Mouse (Mus musculus) megakaryocyte, embryonic 14.5 days (primary cell): ENCODE data around the gene Cyp2d10. TPM values are rescaled to one million over a fixed set of nuclear protein-coding genes. Genes with fewer than 3 reads are reported as not detected.

Experiments
- H3K27me3 ChIP-seq: replicated peaks from 2 replicates; pipeline ENCODE3; 2012; ENCODE audit warnings: inconsistent platforms
- H3K36me3 ChIP-seq: replicated peaks from 2 replicates; pipeline ENCODE3; 2012; ENCODE audit warnings: low read length, inconsistent platforms, mixed read lengths
- H3K4me1 ChIP-seq: 2 replicates; pipeline ENCODE4 v1.6.1; 2012; ENCODE audit warnings: inconsistent platforms
- H3K4me3 ChIP-seq: replicated peaks from 2 replicates; pipeline ENCODE3; 2012; ENCODE audit warnings: moderate library complexity, mild to moderate bottlenecking, inconsistent platforms
- H3K9me3 ChIP-seq: 2 replicates; pipeline ENCODE4 v1.6.1; 2012; ENCODE audit warnings: inconsistent platforms
- FLI1 ChIP-seq: IDR thresholded peaks from 2 replicates; pipeline ENCODE4 v1.6.1; 2012; ENCODE audit warnings: low read length, inconsistent platforms, mixed read lengths
- GATA1 ChIP-seq: IDR thresholded peaks from 3 replicates; pipeline ENCODE4 v1.6.1; 2012; ENCODE audit warnings: mixed read lengths, low read length, inconsistent platforms, borderline replicate concordance
- polyA plus RNA-seq: library from polyadenylated mRNA; stranded (reverse); fragments of >175 nt; gene quantifications from 2 replicates; pipeline ENCODE4 v1.2.3, GENCODE M21; 2012; ENCODE audit warnings: low replicate concordance; ENCODE audit not compliant: insufficient read depth

The Cyp2d10 gene
- polyA plus RNA-seq, 1 experiment = not detected

- TF ChIP-seq GATA1 (no peak), FLI1 (no peak)
Measured at GRCm38 (mm10) chr15:82433621-82434020, 26.6 kb upstream of the Cyp2d10 start.

GRCm38 (mm10) chr15:82433137-82433536 lies 26.1 kb upstream of the Cyp2d10 start, which contains the start of gene Cyp2d9:
TSS of gene Cyp2d9 (plus strand) at chr15:82433437.
- peaks cover 4% of the 10 kb centered on the region for H3K27me3 ChIP-seq

More at GRCm38 (mm10) chr15:82433621-82434020, 26.6 kb upstream of the Cyp2d10 start:
- Histone ChIP-seq H3K4me3 (peak overlapping the region; percentile 38), H3K27me3 (peaks cover 5% of the 10 kb centered on the region), H3K9me3 (peaks cover 35% of the 10 kb centered on the region), H3K36me3 (no peaks in the 10 kb centered on the region), H3K4me1 (no peaks in the 10 kb centered on the region; the same call in 1 of the 2 replicates)

GRCm38 (mm10) chr15:82423471-82423870 lies 16.5 kb upstream of the Cyp2d10 start:
- Histone ChIP-seq H3K4me3 (no peak overlapping the region), H3K27me3 (peaks cover 8% of the 10 kb centered on the region), H3K9me3 (0 out of 2 replicates have a peak, but pooled peaks cover 3% of the 10 kb centered on the region), H3K36me3 (no peaks in the 10 kb centered on the region), H3K4me1 (no peaks in the 10 kb centered on the region)
- no peak for TF ChIP-seq FLI1
- TF ChIP-seq GATA1 = no peak

More at GRCm38 (mm10) chr15:82433137-82433536, 26.1 kb upstream of the Cyp2d10 start, which contains the start of gene Cyp2d9:
- Histone ChIP-seq H3K4me3 (peak within 1 kb of the TSS; percentile 38), H3K36me3 (no peaks in the 10 kb centered on the region), H3K4me1 (no peaks in the 10 kb centered on the region; the same call in 1 of the 2 replicates), H3K9me3 (peaks cover 35% of the 10 kb centered on the region)
- TF ChIP-seq GATA1 = no peak
- no peak for TF ChIP-seq FLI1

GRCm38 (mm10) chr15:82422935-82423334 lies 15.9 kb upstream of the Cyp2d10 start:
- TF ChIP-seq GATA1 (no peak), FLI1 (no peak)
- Histone ChIP-seq H3K4me1 (no peaks in the 10 kb centered on the region), H3K4me3 (no peak overlapping the region), H3K36me3 (no peaks in the 10 kb centered on the region), H3K9me3 (0 out of 2 replicates have a peak, but pooled peaks cover 3% of the 10 kb centered on the region), H3K27me3 (peaks cover 8% of the 10 kb centered on the region)

DNA sequence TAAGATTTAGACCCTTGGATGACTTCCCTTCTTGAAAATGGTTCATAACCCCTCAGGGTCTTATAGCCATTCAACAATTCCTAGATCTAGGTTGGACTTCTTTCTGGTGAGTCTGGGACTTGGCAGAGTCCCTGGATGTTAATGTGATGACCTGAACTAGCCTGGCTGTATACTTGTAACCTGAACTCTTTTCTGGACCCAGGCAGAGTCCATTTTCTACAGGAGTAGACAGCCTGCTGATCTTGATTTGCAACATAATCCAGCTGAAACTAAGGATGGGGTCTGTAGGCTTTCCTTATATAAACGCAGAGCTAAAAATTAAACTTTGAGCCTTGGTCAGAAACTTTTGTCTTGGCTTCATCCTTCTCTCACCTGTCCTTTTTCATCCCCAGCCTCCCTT lies 11.6 kb upstream of the Cyp2d10 start:
- Histone ChIP-seq H3K36me3 (no peaks in the 10 kb centered on the region), H3K4me1 (peaks cover 8% of the 10 kb centered on the region), H3K27me3 (peaks cover 14% of the 10 kb centered on the region), H3K4me3 (no peak overlapping the region), H3K9me3 (0 out of 2 replicates have a peak, but pooled peaks cover 1% of the 10 kb centered on the region)
- no peak for TF ChIP-seq GATA1
- TF ChIP-seq FLI1 = no peak

- no peaks in the 10 kb centered on the region for H3K9me3 ChIP-seq
- peak overlapping the region; percentile 75 for H3K4me3 ChIP-seq
- H3K36me3 ChIP-seq = no peaks in the 10 kb centered on the region
- H3K27me3 ChIP-seq = peaks cover 15% of the 10 kb centered on the region
- TF ChIP-seq GATA1 (no peak), FLI1 (no peak)
- H3K4me1 ChIP-seq = peaks cover 8% of the 10 kb centered on the region
Measured at GRCm38 (mm10) chr15:82416797-82417789, 10.1 kb upstream of the Cyp2d10 start.

DNA sequence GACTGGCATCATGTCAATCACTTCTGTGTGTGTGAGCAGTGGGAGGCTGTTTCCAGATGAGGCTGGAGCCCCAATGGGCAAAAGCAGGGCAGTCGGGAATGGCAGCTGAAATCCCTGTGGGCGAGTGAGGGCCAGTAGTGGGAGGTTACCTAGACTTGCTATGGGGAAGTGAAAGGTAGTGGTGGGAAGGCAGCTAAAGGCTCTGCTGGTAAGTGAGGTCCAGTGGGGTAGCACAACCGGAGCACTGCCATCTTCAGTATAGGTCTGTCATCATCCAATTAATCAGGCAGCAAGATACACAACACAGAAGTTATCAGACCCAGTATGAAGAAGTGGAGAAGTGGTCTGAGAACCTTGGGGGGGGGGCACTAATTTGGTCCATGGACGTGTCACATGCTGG lies 541 bp upstream of the Cyp2d10 start:
- H3K4me1 ChIP-seq = no peaks in the 10 kb centered on the region
- no peaks in the 10 kb centered on the region for H3K36me3 ChIP-seq
- TF ChIP-seq FLI1 = no peak
- TF ChIP-seq GATA1 = no peak
- no peak overlapping the region for H3K4me3 ChIP-seq
- H3K27me3 ChIP-seq = peaks cover 11% of the 10 kb centered on the region
- H3K9me3 ChIP-seq = no peaks in the 10 kb centered on the region

GRCm38 (mm10) chr15:82404163-82404562 lies 2.8 kb downstream of the Cyp2d10 start:
- peaks cover 11% of the 10 kb centered on the region for H3K27me3 ChIP-seq
- TF ChIP-seq FLI1 (no peak), GATA1 (no peak)

DNA sequence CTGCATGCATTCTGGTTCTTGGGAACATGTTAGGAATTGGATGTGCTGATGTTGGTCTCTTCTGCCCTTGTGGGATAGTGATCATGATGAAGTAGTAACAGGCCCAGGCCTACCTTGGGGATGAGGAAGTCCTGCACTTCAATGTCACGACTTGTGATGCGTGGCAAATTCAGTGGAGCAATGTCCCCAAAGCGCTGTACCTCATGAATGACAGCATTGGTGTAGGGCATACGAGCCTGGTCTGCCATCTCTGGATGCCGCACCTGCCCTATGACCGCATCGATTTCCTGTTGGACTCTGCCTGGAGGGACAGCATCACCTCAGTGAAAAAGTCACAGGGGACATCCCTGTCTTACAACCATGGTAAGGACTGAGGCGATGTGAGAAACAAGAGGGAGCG lies 3.4 kb downstream of the Cyp2d10 start:
- no peak overlapping the region for H3K4me3 ChIP-seq
- H3K4me1 ChIP-seq = no peaks in the 10 kb centered on the region
- peaks cover 11% of the 10 kb centered on the region for H3K27me3 ChIP-seq

More at GRCm38 (mm10) chr15:82404163-82404562, 2.8 kb downstream of the Cyp2d10 start:
- Histone ChIP-seq H3K4me3 (no peak overlapping the region), H3K4me1 (no peaks in the 10 kb centered on the region), H3K9me3 (no peaks in the 10 kb centered on the region), H3K36me3 (no peaks in the 10 kb centered on the region)

GRCm38 (mm10) chr15:82402741-82403140 lies 4.3 kb downstream of the Cyp2d10 start:
- Histone ChIP-seq H3K9me3 (no peaks in the 10 kb centered on the region), H3K4me1 (no peaks in the 10 kb centered on the region), H3K27me3 (peaks cover 11% of the 10 kb centered on the region), H3K4me3 (no peak overlapping the region), H3K36me3 (no peaks in the 10 kb centered on the region)
- TF ChIP-seq FLI1 (no peak), GATA1 (no peak)

More for the DNA sequence above, 3.4 kb downstream of the Cyp2d10 start:
- no peaks in the 10 kb centered on the region for H3K36me3 ChIP-seq
- H3K9me3 ChIP-seq = no peaks in the 10 kb centered on the region
- TF ChIP-seq FLI1 (no peak), GATA1 (no peak)
